Mouse (Mus musculus): ENCODE results near the gene Drd4.

GRCm38 (mm10) chr7:141337716-141338416, 46.1 kb downstream of the Drd4 start:
- TF ChIP-seq EP300 (IDR thresholded peaks at IDR 0.05; ENCODE audit: low read depth) (no peak), CTCF (IDR thresholded peaks at IDR 0.05; ENCODE audit: low read depth) (no peak)

All from liver, embryonic 14.5 days (tissue).